Mouse (Mus musculus) CH12.LX (cell line): ENCODE measurements at regions not wholly inside any gene's neighbourhood (a gene's known extent, or its start where the extent isn't known, plus 50 kb on each side); places are given as distances from the start of the nearest gene placed in this dataset.

Source experiments
- BHLHE40 ChIP-seq: IDR thresholded peaks from 2 replicates; pipeline ENCODE4 v1.6.1; 2011; ENCODE audit warnings: mild to moderate bottlenecking, low read depth, low read length, improper control_type of control experiment
- CTCF ChIP-seq, 2 experiments: IDR thresholded peaks in 1 of 2; conservative IDR thresholded peaks in 1 of 2; 2 replicates each; pipeline ENCODE4 v1.5.1; 2011 to 2012; ENCODE audit warnings: low read depth in 2 of 2, low read length in 2 of 2, improper control_type of control experiment in 1 of 2, inconsistent platforms in 1 of 2, mild to moderate bottlenecking in 1 of 2, moderate library complexity in 1 of 2
- EP300 ChIP-seq: IDR thresholded peaks from 2 replicates; pipeline ENCODE4 v1.6.1; 2011; ENCODE audit warnings: low read length, improper control_type of control experiment
- JUND ChIP-seq: conservative IDR thresholded peaks from 2 replicates; pipeline ENCODE4 v1.6.1; 2011; ENCODE audit warnings: low read depth, low read length, improper control_type of control experiment
- KAT2A ChIP-seq: IDR thresholded peaks from 2 replicates; pipeline ENCODE4 v1.6.1; 2012; ENCODE audit warnings: low read length, improper control_type of control experiment, inconsistent platforms; ENCODE audit not compliant: insufficient replicate concordance
- MAX ChIP-seq: IDR thresholded peaks from 2 replicates; pipeline ENCODE4 v1.6.1; 2011; ENCODE audit warnings: low read length, improper control_type of control experiment
- MYC ChIP-seq: IDR thresholded peaks from 2 replicates; pipeline ENCODE4 v1.6.1; 2011; ENCODE audit warnings: low read depth, mild to moderate bottlenecking, improper control_type of control experiment, low read length
- PAX5 ChIP-seq: IDR thresholded peaks from 2 replicates; pipeline ENCODE4 v1.6.1; 2012; ENCODE audit warnings: low read length, inconsistent platforms, mixed read lengths
- POLR2A ChIP-seq: IDR thresholded peaks from 2 replicates; pipeline ENCODE4 v1.6.1; 2011; ENCODE audit warnings: low read depth, mild to moderate bottlenecking, improper control_type of control experiment, low read length
- RAD21 ChIP-seq: IDR thresholded peaks from 2 replicates; pipeline ENCODE4 v1.6.1; 2011; ENCODE audit warnings: low read depth, mild to moderate bottlenecking, low read length, improper control_type of control experiment, moderate library complexity
- TBP ChIP-seq: conservative IDR thresholded peaks from 2 replicates; pipeline ENCODE4 v1.6.1; 2011; ENCODE audit warnings: low read depth, low read length, improper control_type of control experiment
- USF2 ChIP-seq: conservative IDR thresholded peaks from 2 replicates; pipeline ENCODE4 v1.6.1; 2011; ENCODE audit warnings: low read depth, low read length, improper control_type of control experiment
- ZMIZ1 ChIP-seq: IDR thresholded peaks from 2 replicates; pipeline ENCODE4 v1.6.1; 2012; ENCODE audit warnings: low read depth, mild to moderate bottlenecking, inconsistent platforms, low read length, improper control_type of control experiment
- ZNF384 ChIP-seq: IDR thresholded peaks from 2 replicates; pipeline ENCODE4 v1.6.1; 2012; ENCODE audit warnings: low read depth, low read length, improper control_type of control experiment, inconsistent platforms

- TF ChIP-seq USF2 (no peak), TBP (no peak), PAX5 (no peak), ZNF384 (no peak), JUND (no peak), POLR2A (no peak), CTCF (conservative IDR thresholded peaks at IDR 0.05 in 1 of 2, IDR thresholded peaks at IDR 0.05 in 1 of 2; ENCODE audit: low read depth in 2 of 2, low read length in 2 of 2) (no peak), BHLHE40 (no peak), KAT2A (no peak), RAD21 (no peak), ZMIZ1 (no peak), MAX (no peak), EP300 (no peak), MYC (no peak)
These were observed 493.8 kb upstream of the Pkn2 start for GRCm38 (mm10) chr3:143375527-143376061.
